Mouse (Mus musculus): ENCODE measurements around the gene Dtd2. TPM values are rescaled to one million over a fixed set of nuclear protein-coding genes. Genes with fewer than 3 reads are reported as not detected.

Dtd2 gene
- total RNA-seq, 2 experiments from 2014 or later = 2.5 to 7.5 TPM

Other genes starting within 250 kb of the Dtd2 start
- gene Hectd1, start 177.0 kb downstream of the Dtd2 start, total RNA-seq (2015; ENCODE audit: low replicate concordance) = 83.3 and 96.0 TPM in 2 replicates
- 139 and 142 TPM in 2 replicates for gene Hectd1, start 177.0 kb downstream of the Dtd2 start, total RNA-seq (2017; ENCODE audit: low replicate concordance)
- gene Heatr5a, start 35.2 kb downstream of the Dtd2 start, total RNA-seq (2015; ENCODE audit: low replicate concordance) = 41.8 and 60.4 TPM in 2 replicates
- gene Heatr5a, start 35.2 kb downstream of the Dtd2 start, total RNA-seq (2017; ENCODE audit: low replicate concordance) = 48.5 and 54.7 TPM in 2 replicates
- gene Gpr33, start 21.6 kb upstream of the Dtd2 start, total RNA-seq (2015; ENCODE audit: low replicate concordance) = not detected in 2 replicates
- not detected in 2 replicates for gene Gpr33, start 21.6 kb upstream of the Dtd2 start, total RNA-seq (2017; ENCODE audit: low replicate concordance)
- 2.1 TPM in 1 of 2 replicates, not detected in the other for gene Nubpl, start 91.2 kb upstream of the Dtd2 start, total RNA-seq (2015; ENCODE audit: low replicate concordance)
- gene Nubpl, start 91.2 kb upstream of the Dtd2 start, total RNA-seq (2017; ENCODE audit: low replicate concordance) = 5.1 TPM in 1 of 2 replicates, not detected in the other

All from erythroid progenitor cell, adult 5-6 weeks (primary cell).